Mouse (Mus musculus) cerebellum, adult 2 months (tissue): ENCODE measurements around the gene Spen.

Experiments used
- CTCF ChIP-seq: fragments of 200-500 bp; IDR thresholded peaks from 2 replicates; pipeline ENCODE4 v1.5.1; 2011; ENCODE audit warnings: low read depth, mild to moderate bottlenecking, control low read depth, low read length, moderate library complexity, borderline replicate concordance; ENCODE audit not compliant: insufficient read depth
- POLR2A ChIP-seq: fragments of 200-500 bp; IDR thresholded peaks from 2 replicates; pipeline ENCODE4 v1.6.1; 2011; ENCODE audit warnings: low read length, control low read depth, borderline replicate concordance; ENCODE audit not compliant: insufficient read depth

DNA sequence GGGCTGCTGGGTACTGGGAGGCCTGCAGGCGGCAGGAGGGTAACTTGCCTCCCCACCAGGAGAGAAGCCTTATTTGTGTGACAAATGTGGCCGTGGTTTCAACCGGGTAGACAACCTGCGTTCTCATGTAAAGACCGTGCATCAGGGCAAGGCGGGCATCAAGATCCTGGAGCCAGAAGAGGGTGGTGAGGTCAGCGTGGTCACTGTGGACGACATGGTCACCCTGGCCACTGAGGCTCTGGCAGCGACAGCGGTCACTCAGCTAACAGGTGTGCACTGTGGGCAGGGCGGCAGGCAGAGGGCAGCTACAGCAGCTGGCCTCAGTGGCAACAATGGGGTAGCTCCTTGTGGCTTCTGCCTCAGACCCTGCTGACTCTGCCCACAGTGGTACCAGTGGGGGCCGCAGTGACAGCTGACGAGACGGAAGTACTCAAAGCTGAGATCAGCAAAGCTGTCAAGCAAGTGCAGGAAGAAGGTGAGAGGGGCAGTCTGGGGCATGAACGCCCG, 72.1 kb downstream of the Spen start:
- TF ChIP-seq CTCF (no peak), POLR2A (no peak)
